In genomic region chr16:21323446-21324034, GRCm38 (mm10) we compare ENCODE assay signal across 19 mouse cellular contexts.
DNase-seq lines count a peak whose midpoint lies in the region; ATAC-seq and TF ChIP-seq lines count a peak whose summit lies in the region.
"Had no signal": no experiment of that assay in that cellular context is flagged by ENCODE, and none has a peak within 500 bp of the region (broad histone marks: within the 10 kb centered on the region; RNA-seq: fewer than 3 reads in every experiment).

No protein-coding gene starts in this region.

- H3K9me3 ChIP-seq in lung, embryonic 15.5 days: no peaks in the 10 kb centered on the region
- no peaks in the 10 kb centered on the region for H3K9me3 ChIP-seq in embryonic facial prominence, embryonic 10.5 days
- no peaks in the 10 kb centered on the region for H3K9me3 ChIP-seq in liver, postnatal 0 days (ENCODE audit: low read length)
- H3K9me3 ChIP-seq: forebrain, embryonic 15.5 days; heart, embryonic 15.5 days had no signal

- peaks cover 44% of the 10 kb centered on the region for H3K4me1 ChIP-seq in lung, embryonic 15.5 days
- H3K4me1 ChIP-seq in embryonic facial prominence, embryonic 10.5 days: peaks cover 43% of the 10 kb centered on the region
- H3K4me1 ChIP-seq in liver, postnatal 0 days (ENCODE audit: insufficient read depth): no peaks in the 10 kb centered on the region

- no peak for TF ChIP-seq EP300 in liver, postnatal 0 days (IDR thresholded peaks at IDR 0.05; ENCODE audit: low read depth)

- no peaks in the 10 kb centered on the region for H3K36me3 ChIP-seq in lung, embryonic 15.5 days
- H3K36me3 ChIP-seq in embryonic facial prominence, embryonic 10.5 days (replicated peaks): no peaks in the 10 kb centered on the region
- no peaks in the 10 kb centered on the region for H3K36me3 ChIP-seq in liver, postnatal 0 days (replicated peaks; ENCODE audit: insufficient read depth, low read length)
- H3K36me3 ChIP-seq: forebrain, embryonic 15.5 days; heart, embryonic 15.5 days; hindbrain, embryonic 13.5 days had no signal

- H3K9ac ChIP-seq in lung, embryonic 15.5 days: no peak overlapping the region
- H3K9ac ChIP-seq in liver, postnatal 0 days (replicated peaks): no peak overlapping the region
- H3K9ac ChIP-seq: heart, embryonic 15.5 days; hindbrain, embryonic 13.5 days had no signal

- H3K27me3 ChIP-seq in lung, embryonic 15.5 days: no peaks in the 10 kb centered on the region
- H3K27me3 ChIP-seq in embryonic facial prominence, embryonic 10.5 days (replicated peaks; ENCODE audit: low read depth, poor library complexity, severe bottlenecking): 0 out of 2 replicates have a peak, but pooled peaks cover 17% of the 10 kb centered on the region
- H3K27me3 ChIP-seq in liver, postnatal 0 days (ENCODE audit: insufficient read depth, low read length): no peaks in the 10 kb centered on the region
- H3K27me3 ChIP-seq: forebrain, embryonic 15.5 days; heart, embryonic 15.5 days; hindbrain, embryonic 13.5 days had no signal

- peak overlapping the region; percentile 67 for H3K27ac ChIP-seq in lung, embryonic 15.5 days
- peak overlapping the region; percentile 36; the same call in 1 of the 2 replicates for H3K27ac ChIP-seq in embryonic facial prominence, embryonic 10.5 days (replicated peaks)
- H3K27ac ChIP-seq in liver, postnatal 0 days (ENCODE audit: low read depth): no peak overlapping the region
- H3K27ac ChIP-seq: forebrain, embryonic 15.5 days; heart, adult 2 months; heart, embryonic 15.5 days; hindbrain, embryonic 13.5 days; hindbrain, postnatal 0 days had no signal

- no peak for DNase-seq in lung, postnatal 25 days (ENCODE audit: low spot score)
- DNase-seq in retina, postnatal 1 day: peak; percentile 44
- DNase-seq in retina, embryonic 14.5 days (ENCODE audit: low spot score): no peak
- no peak for DNase-seq in embryonic facial prominence, embryonic 10.5 days (ENCODE audit: low spot score)
- DNase-seq in c-Kit-positive CD71-positive TER-119-positive erythroid progenitor cells, embryonic 14.5 days (ENCODE audit: low spot score): no peak
- no peak for DNase-seq in liver, postnatal 0 days
- DNase-seq: adrenal gland, postnatal 14 days; cerebellum, adult 11 months; cerebellum, adult 9-10 months; cerebellum, postnatal 36 days; gastrocnemius, postnatal 14 days; heart, adult 2 months; heart, postnatal 14 days had no signal

- no peak overlapping the region for H3K4me2 ChIP-seq in lung, embryonic 15.5 days
- no peak overlapping the region for H3K4me2 ChIP-seq in liver, postnatal 0 days (ENCODE audit: low read depth, low read length)
- H3K4me2 ChIP-seq: forebrain, embryonic 15.5 days; heart, embryonic 11.5 days; heart, embryonic 15.5 days; hindbrain, embryonic 13.5 days had no signal

- no peak overlapping the region for H3K4me3 ChIP-seq in lung, embryonic 15.5 days
- H3K4me3 ChIP-seq in embryonic facial prominence, embryonic 10.5 days: no peak overlapping the region
- H3K4me3 ChIP-seq in liver, postnatal 0 days (ENCODE audit: low read depth, low read length): no peak overlapping the region
- H3K4me3 ChIP-seq: forebrain, embryonic 15.5 days; heart, adult 2 months; heart, embryonic 15.5 days; hindbrain, embryonic 13.5 days had no signal

- no peak for TF ChIP-seq CTCF in liver, postnatal 0 days (IDR thresholded peaks at IDR 0.05; ENCODE audit: low read depth)

- 60% methylated on average over 3 of the region's 3 CpGs for whole genome bisulfite sequencing in lung, embryonic 15.5 days
- 68% methylated on average over 3 of the region's 3 CpGs for WGBS in embryonic facial prominence, embryonic 10.5 days
- 60% methylated on average over 3 of the region's 3 CpGs for WGBS in liver, postnatal 0 days (ENCODE audit: insufficient replicate concordance)

- ATAC-seq in lung, embryonic 15.5 days (ENCODE audit: borderline replicate concordance, extremely low read depth, low FRiP score, low TSS enrichment): no peak
- no peak for ATAC-seq in liver, postnatal 0 days
- ATAC-seq: forebrain, embryonic 15.5 days; hindbrain, postnatal 0 days had no signal
